ENCODE assay signal across 9 mouse cellular contexts in the genomic region with DNA sequence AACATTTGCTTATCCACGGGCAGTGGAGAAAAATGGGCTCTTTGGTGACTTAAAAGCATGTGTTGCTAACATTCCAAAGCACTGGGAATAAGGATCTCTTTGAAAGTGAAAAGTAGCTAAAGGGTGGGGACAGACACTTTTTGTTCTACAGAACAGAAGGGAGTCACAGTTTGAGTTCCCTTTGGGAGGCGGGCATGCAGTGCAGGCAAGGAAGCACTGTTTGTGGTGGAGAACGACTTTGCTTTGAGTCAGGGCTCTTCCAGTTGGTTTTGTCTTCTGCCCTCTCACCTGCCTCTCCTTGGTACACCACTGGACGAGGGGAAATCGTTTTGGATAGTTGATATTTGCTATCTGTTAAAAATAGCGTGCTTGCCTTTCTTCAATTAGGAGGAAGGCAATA. TPM values are rescaled to one million over a fixed set of nuclear protein-coding genes. Genes with fewer than 3 reads are reported as not detected.
DNase-seq lines count a peak whose midpoint lies in the region; ATAC-seq and TF ChIP-seq lines count a peak whose summit lies in the region.
"Had no signal": no experiment of that assay in that cellular context is flagged by ENCODE, and none has a peak within 500 bp of the region (broad histone marks: within the 10 kb centered on the region; RNA-seq: fewer than 3 reads in every experiment).

No protein-coding gene starts in this region.

- H3K9ac ChIP-seq in kidney, embryonic 16.5 days (replicated peaks; ENCODE audit: low read length) = no peak overlapping the region
- H3K9ac ChIP-seq in ES-E14 (ENCODE audit: insufficient read depth, low read depth, low read length, poor library complexity, severe bottlenecking) = no peak overlapping the region
- H3K9ac ChIP-seq in midbrain, embryonic 15.5 days = no peak overlapping the region
- H3K9ac ChIP-seq in heart, embryonic 11.5 days (ENCODE audit: low read depth, low read length) = no peak overlapping the region

- TF ChIP-seq POLR2A in embryonic fibroblast, embryonic 13.5 days (IDR thresholded peaks at IDR 0.05; ENCODE audit: low read depth, low read length) = no peak

- no peak for ATAC-seq in kidney, embryonic 16.5 days (ENCODE audit: low FRiP score, low TSS enrichment)
- peak; percentile 62; the same call in 1 of the 2 replicates for ATAC-seq in midbrain, embryonic 15.5 days (replicated peaks)
- ATAC-seq in heart, embryonic 11.5 days (replicated peaks; ENCODE audit: insufficient number of reproducible peaks, low FRiP score, low TSS enrichment) = no peak
- ATAC-seq in activated CD4-positive, CD25-positive, alpha-beta regulatory T cell, adult 4 months = no peak

- no peaks in the 10 kb centered on the region for H3K9me3 ChIP-seq in kidney, embryonic 16.5 days (ENCODE audit: low read length)
- no peaks in the 10 kb centered on the region for H3K9me3 ChIP-seq in ES-E14 (ENCODE audit: control insufficient read depth, insufficient read depth, low read depth, low read length)
- no peaks in the 10 kb centered on the region for H3K9me3 ChIP-seq in midbrain, embryonic 15.5 days
- H3K9me3 ChIP-seq in heart, embryonic 11.5 days (replicated peaks; ENCODE audit: control insufficient read depth, low read length) = no peaks in the 10 kb centered on the region

- no peak overlapping the region for H3K4me3 ChIP-seq in kidney, embryonic 16.5 days (ENCODE audit: low read length)
- H3K4me3 ChIP-seq in ES-E14 (ENCODE audit: insufficient read depth in 1 of 2, low read depth in 1 of 2, low read length in 2 of 2, poor library complexity in 1 of 2, severe bottlenecking in 1 of 2) = no peak overlapping the region
- H3K4me3 ChIP-seq in embryonic fibroblast, embryonic 13.5 days (ENCODE audit: insufficient read depth, low read length) = no peak overlapping the region
- H3K4me3 ChIP-seq in midbrain, embryonic 15.5 days = no peak overlapping the region
- no peak overlapping the region for H3K4me3 ChIP-seq in heart, embryonic 11.5 days (ENCODE audit: low read depth, low read length)

- WGBS in kidney, embryonic 16.5 days = 32% methylated on average over 6 of the region's 6 CpGs
- WGBS in midbrain, embryonic 15.5 days = 30% methylated on average over 6 of the region's 6 CpGs
- WGBS in heart, embryonic 11.5 days (ENCODE audit: insufficient replicate concordance) = 54% methylated on average over 6 of the region's 6 CpGs

- H3K27ac ChIP-seq in kidney, embryonic 16.5 days (ENCODE audit: low read length) = peak overlapping the region; percentile 32; the same call in 1 of the 2 replicates
- no peak overlapping the region for H3K27ac ChIP-seq in ES-E14 (ENCODE audit: insufficient read depth, low read depth, low read length, poor library complexity, severe bottlenecking)
- H3K27ac ChIP-seq in embryonic fibroblast, embryonic 13.5 days (ENCODE audit: insufficient read depth, low read length) = peak overlapping the region; percentile 25; the same call in 1 of the 2 replicates
- no peak overlapping the region for H3K27ac ChIP-seq in midbrain, embryonic 15.5 days
- H3K27ac ChIP-seq in heart, embryonic 11.5 days (ENCODE audit: low read depth, low read length) = no peak overlapping the region

- H3K4me1 ChIP-seq in kidney, embryonic 16.5 days (ENCODE audit: insufficient read depth, low read length) = peaks cover 10% of the 10 kb centered on the region; the same call in 1 of the 2 replicates
- H3K4me1 ChIP-seq in ES-E14 (ENCODE audit: control insufficient read depth in 2 of 2, insufficient read depth in 2 of 2, low read length in 2 of 2, poor library complexity in 1 of 2) = 0 out of 4 replicates have a peak, but pooled peaks cover 0 to 3% of the 10 kb centered on the region in 2 experiments
- H3K4me1 ChIP-seq in embryonic fibroblast, embryonic 13.5 days (ENCODE audit: control insufficient read depth, insufficient read depth, low read length) = 0 out of 2 replicates have a peak, but pooled peaks cover 3% of the 10 kb centered on the region
- H3K4me1 ChIP-seq in midbrain, embryonic 15.5 days = 0 out of 2 replicates have a peak, but pooled peaks cover 3% of the 10 kb centered on the region
- H3K4me1 ChIP-seq in heart, embryonic 11.5 days (ENCODE audit: control insufficient read depth, insufficient read depth, low read length) = no peaks in the 10 kb centered on the region

- H3K27me3 ChIP-seq in kidney, embryonic 16.5 days (ENCODE audit: insufficient read depth, low read length) = no peaks in the 10 kb centered on the region
- no peaks in the 10 kb centered on the region for H3K27me3 ChIP-seq in midbrain, embryonic 15.5 days (replicated peaks)
- no peaks in the 10 kb centered on the region for H3K27me3 ChIP-seq in heart, embryonic 11.5 days (ENCODE audit: control insufficient read depth, insufficient read depth, low read length)
- H3K27me3 ChIP-seq: CH12.LX had no signal

- no peak overlapping the region for H3K4me2 ChIP-seq in kidney, embryonic 16.5 days (replicated peaks; ENCODE audit: low read depth, low read length)
- no peak overlapping the region for H3K4me2 ChIP-seq in midbrain, embryonic 15.5 days
- no peak overlapping the region for H3K4me2 ChIP-seq in heart, embryonic 11.5 days

- no peak for DNase-seq in kidney, adult 9 months
- peak; percentile 26 for DNase-seq in ES-E14 (ENCODE audit: low read depth, low spot score)
- DNase-seq in thymus, postnatal 4 days = no peak

- no peaks in the 10 kb centered on the region for H3K36me3 ChIP-seq in kidney, embryonic 16.5 days (ENCODE audit: insufficient read depth, low read length)
- no peaks in the 10 kb centered on the region for H3K36me3 ChIP-seq in ES-E14 (ENCODE audit: control insufficient read depth, insufficient read depth, low read length, poor library complexity, severe bottlenecking)
- H3K36me3 ChIP-seq in midbrain, embryonic 15.5 days (replicated peaks) = no peaks in the 10 kb centered on the region
- no peaks in the 10 kb centered on the region for H3K36me3 ChIP-seq in heart, embryonic 11.5 days (ENCODE audit: control insufficient read depth, insufficient read depth, low read length)

- no peak for TF ChIP-seq CTCF in embryonic fibroblast, embryonic 13.5 days (IDR thresholded peaks at IDR 0.05; ENCODE audit: borderline replicate concordance, insufficient read depth, low read length)

- in situ Hi-C loops in ES-E14 (cut with MboI; ENCODE audit: low sequenced_read_pairs in 2 of 2, unreplicated experiment in 2 of 2) = no loop called here

TF ChIP-seq in ES-E14, 5 proteins besides CTCF, POLR2A, EP300 and RAD21:
- TF ChIP-seq ZC3H11A (IDR thresholded peaks at IDR 0.05; ENCODE audit: borderline replicate concordance, low read depth, low read length) (no peak), CHD2 (IDR thresholded peaks at IDR 0.05; ENCODE audit: low read depth, low read length) (no peak), MAFK (IDR thresholded peaks at IDR 0.05; ENCODE audit: insufficient read depth, low read depth, low read length) (no peak), HCFC1 (IDR thresholded peaks at IDR 0.05; ENCODE audit: borderline replicate concordance, insufficient read depth, low read length) (no peak), ZNF384 (IDR thresholded peaks at IDR 0.05; ENCODE audit: low read depth, low read length) (no peak)
TF ChIP-seq in ES-E14: peak in this region for 0.

RNA-seq across cellular contexts. Expression of a gene that starts 49.7 kb away (rescaled TPM):
- polyA plus RNA-seq in kidney, embryonic 16.5 days (2015; fragmentation: Nextera tagmentation; extraction: Ambion mirVana) = 30.7 and 32.4 TPM in 2 replicates
- total RNA-seq in ES-E14 (2012; rRNA removed) = 4.5 and 4.6 TPM in 2 replicates
- polyA plus RNA-seq in embryonic fibroblast, embryonic 13.5 days (2011; ENCODE audit: insufficient read length, low read depth, missing spikeins) = 10.0 and 12.5 TPM in 2 replicates
- polyA plus RNA-seq in midbrain, embryonic 15.5 days (2015; fragmentation: Nextera tagmentation; extraction: Ambion mirVana) = 2.5 and 2.7 TPM in 2 replicates
- 2.5 TPM in 2 replicates for polyA plus RNA-seq in heart, embryonic 11.5 days (2014; fragmentation: Nextera tagmentation; extraction: Ambion mirVana)
- 10 to 100 TPM; 13.2 to 16.1 TPM for polyA plus RNA-seq in activated CD4-positive, CD25-positive, alpha-beta regulatory T cell, adult 4 months (2017; shearing (Covaris generic))

Comparison
In these comparisons a context has a peak if more than half of its experiments do, and no peak if none do; other contexts are left out.
1. H3K27ac ChIP-seq: peak in kidney, embryonic 16.5 days (single experiment) and embryonic fibroblast, embryonic 13.5 days (single experiment); none in ES-E14 (single experiment), midbrain, embryonic 15.5 days (single experiment) and heart, embryonic 11.5 days (single experiment).